Mouse (Mus musculus) R1 (cell line): ENCODE measurements around the gene Klhl25.
"Not testable (repeated sequence)": the region's sequence is repeated elsewhere in the genome, so short reads cannot be mapped to it uniquely, and the experiment has no call there.

ENCODE experiments used
- DNase-seq: peaks from one replicate; pipeline ENCODE4 v3.0.0-alpha.2; 2018; ENCODE audit warnings: low read depth, low spot score

Gene Klhl25

DNA sequence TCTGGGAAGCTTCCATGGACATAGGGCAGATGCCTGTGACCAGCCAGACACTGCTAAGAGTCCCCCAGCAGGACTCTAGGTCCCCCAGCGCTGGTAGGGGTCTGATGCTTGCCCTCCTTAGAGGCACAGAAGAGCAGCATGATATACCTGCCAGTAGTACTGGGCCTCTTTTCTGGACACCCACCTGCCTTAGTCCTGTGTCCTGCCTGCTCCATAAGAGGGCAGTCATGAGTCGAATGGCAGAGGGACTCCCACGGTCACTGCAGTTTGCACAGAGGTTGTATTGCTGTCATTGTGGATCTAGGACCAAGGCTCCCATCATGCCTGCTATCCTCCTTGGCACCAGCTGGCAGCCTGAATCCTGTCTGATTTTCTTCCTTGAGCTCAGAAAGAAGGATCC is 25.1 kb downstream of the Klhl25 start:
- DNase-seq, result no peak

DNA sequence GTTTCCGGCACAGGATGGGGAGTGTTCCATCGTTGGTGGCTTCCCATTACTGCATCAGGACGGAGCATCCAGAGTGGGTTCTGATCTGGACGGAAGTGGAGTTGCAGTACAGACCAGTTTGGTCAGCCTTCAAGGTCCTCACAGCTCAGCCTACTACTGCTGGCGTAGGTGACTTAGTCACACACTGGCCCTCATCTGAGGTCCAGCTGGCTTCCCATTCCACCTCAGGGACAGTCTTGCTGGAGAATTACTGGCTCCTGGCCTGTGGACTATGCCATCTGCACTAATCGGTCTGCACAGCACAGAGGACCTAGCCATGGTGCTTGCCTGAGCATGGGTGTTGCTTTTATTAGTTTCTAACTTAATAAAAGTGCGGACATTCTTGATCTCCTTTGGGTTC is 25.6 kb downstream of the Klhl25 start:
- no peak for DNase-seq

DNA sequence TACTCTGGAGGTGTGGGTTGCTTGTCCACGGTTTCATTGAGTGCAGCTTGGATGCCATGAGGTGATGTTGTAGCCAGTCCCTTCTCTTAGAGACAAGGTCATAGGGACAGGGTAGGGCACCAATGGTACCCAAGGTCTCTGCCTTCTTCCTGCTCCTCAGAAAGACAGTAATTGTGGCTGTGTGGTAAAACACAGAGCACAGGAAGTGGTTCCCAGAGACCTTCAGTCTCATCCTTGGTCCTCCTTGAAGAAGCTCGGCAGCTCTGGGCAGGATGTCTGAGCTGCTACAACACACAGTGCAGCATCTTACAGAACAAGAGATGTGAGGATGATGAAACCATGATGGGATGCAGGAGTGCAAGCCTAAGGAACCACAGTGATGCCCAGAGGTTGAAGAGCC is 31.3 kb downstream of the Klhl25 start:
- not testable (repeated sequence) for DNase-seq

DNA sequence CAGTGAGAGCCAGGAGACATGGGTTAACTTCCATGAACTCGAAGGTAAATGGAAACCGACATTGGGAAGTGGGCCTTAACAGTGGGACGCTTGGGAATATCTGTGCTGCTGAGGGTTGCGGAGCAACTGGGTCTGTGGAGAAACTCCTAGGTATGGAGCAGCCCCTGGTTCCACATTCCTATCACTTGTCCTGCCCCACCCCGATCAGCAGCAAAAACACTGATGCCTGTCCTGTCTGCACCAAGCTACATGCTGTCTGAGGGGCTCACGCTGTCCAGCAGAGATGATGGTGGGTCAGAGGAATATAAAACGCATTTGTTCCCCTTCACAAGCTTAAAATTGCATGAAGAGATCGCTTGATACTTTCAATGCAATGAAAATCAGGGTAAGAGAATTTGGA is 32.1 kb downstream of the Klhl25 start:
- DNase-seq, result no peak

DNA sequence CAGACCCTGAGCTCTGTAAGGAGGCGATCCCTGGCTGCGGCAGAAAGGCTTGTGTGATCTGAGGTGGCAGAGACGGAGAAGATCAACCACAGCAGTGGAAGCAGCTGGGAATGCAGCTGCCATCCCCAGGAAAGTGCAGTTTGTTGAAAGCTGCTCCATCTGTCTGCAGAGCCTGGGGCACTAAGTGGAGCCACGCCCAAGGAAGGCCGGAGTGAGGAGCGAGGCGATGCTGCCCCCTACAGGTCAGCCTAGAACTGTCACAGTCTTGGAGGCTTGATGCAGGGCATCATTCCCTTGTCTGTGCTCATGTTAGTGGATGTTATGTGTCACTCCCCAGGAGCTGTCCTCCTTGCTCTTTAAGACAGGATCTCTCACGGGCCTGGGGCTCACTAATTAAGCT is 32.5 kb downstream of the Klhl25 start:
- peak; percentile 70 for DNase-seq

DNA sequence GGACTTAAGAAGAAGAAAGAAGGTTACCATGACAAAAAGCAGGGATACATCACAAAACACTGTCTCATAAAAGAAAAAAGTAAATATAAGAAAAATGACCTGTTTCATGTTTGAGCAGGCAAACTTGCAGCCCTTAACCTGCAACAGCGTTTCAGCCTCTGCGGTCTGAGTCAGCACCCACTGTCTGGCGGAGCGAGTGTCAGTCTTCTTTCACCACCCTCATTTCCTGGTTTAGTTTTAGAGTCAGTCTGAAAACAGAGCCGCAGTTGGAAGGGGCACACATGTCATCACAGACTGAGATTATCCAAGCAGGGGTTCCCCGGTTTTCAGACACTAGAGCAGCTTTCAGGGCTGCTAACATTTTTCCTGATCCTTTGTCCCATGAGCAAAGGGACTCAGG is 33.3 kb downstream of the Klhl25 start:
- no peak for DNase-seq

DNA sequence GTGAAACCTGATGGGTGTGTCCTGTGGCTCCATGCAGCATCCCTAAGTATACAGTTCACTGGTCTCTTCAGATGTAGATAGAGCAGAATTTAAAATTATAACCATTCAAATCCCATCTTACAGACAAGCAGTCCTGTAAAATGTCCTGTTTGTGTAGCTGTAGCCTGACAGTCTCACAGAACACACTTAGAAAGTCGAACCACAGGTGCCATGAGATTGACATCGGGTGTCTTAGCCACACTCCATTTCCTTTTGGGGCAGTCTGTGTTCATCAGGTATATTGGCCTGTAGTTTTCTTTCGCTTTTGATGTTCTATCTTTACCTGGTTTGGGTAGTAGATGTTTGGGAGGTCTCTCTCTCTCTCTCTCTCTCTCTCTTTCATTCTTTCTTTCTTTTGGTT is 33.7 kb downstream of the Klhl25 start:
- no peak for DNase-seq

DNA sequence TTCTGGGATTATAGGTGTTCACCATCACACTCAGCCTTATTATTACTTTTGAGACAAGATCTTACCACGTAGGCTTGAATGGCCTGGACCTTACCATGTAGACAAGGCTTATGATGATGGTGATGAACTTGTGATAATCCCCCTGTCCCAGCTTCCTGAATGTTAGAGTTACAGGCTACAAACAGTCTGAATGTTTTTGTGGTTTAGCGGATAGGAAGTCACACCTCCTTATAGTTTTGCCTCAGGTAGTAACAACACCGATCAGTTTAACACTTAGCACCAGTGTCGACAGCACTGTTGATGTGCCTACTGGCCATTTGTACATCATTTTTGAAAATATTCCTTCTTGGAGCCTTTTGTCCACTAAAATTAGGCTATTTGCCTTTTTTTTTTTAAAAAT is 43.4 kb downstream of the Klhl25 start:
- DNase-seq, result no peak

DNA sequence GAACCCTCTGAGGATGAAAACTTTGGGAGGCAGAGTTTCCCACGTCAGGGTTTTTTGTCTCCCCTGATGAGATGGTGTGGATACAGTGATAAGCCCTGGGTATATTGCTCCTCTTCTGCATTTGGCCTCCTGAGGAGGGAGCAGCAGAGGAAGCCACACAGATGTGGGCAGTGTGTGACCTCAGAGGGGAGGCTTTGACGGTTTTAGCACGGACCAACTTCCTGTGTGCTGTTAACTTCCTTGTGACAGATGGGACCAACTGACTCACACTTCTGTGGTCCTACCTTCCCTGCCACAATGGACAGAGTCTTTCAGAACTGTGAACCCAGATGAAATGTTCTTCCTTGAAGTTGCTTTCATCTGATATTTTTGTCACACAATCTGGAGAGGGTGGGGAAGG is 44.6 kb downstream of the Klhl25 start:
- DNase-seq, result no peak

DNA sequence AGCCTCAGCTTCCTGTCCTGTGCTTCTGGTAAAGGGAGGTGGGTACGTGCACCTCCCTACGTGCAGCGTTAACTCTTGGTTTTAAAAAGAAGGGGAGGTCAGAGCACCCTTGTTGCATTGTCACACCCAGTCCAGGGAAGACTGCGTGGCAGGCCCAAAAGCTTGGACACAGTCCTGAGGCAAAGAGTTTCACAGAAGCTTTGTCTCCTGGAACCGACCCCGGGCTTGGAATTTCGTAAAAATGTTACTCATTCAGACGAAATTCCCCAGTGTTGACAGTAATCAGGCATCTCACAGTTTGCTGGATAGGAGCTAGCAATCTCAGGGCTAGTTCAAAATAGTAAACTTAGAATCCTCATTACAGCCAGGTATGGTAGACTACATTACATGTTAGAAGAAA is 45.6 kb downstream of the Klhl25 start:
- DNase-seq, result no peak

DNA sequence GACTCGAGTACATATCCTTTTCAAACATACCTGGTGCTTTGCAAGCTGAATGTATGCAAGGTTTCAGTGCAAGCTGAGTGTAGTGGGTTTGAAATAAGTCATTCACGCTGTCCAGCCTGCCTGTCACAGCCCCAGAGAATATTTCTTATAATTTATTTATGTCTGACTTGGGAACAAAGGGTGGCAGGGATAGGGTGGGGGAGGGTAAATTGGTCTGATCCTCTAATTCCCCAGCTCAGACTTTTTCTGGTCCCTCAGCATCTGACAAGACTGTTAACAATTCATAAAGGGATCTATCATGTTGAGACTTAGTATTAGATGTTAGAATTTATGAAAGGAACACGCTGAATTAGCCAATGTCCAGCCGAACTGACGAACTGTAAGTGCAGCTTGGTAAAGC is 48.9 kb downstream of the Klhl25 start:
- DNase-seq, result no peak

DNA sequence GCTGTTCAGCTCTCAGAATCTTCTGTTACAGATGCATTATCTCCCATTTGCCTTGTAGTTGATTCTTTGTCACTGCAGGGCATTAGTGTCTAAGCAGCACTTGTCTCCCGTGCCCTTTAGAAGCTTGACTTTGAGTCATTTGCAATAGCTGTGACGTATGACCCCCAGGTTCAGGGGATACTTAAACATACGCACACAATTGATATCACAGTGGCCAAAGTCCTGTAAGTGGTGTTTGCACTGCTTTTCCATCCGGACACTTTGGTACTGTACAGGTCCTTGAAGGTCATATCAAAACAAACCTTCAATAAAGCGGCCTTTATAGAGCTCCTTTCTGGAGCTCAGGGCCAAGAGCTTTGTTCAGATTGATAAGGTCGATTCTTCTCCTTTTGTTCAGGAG is 51.0 kb downstream of the Klhl25 start:
- no peak for DNase-seq

DNA sequence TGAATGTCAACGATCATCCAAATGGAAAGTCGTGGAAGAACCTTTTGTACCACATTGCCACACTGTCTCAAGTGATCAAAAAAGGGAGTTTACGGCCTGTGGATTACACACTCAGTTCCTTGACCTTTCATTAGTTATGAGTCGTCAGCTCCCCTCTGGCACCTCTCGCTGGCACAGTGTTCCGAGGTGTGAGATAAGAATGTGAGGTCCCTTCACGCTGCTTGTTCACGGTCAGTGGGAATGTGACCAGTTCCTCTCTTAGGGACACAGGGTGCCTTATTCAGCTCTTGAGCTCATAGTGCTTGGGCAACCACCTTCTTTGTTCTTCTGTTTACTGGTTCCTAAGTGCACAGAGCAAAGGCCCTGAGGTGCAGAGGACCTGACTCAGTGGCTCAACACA is 51.4 kb downstream of the Klhl25 start:
- DNase-seq, result peak; percentile 20

DNA sequence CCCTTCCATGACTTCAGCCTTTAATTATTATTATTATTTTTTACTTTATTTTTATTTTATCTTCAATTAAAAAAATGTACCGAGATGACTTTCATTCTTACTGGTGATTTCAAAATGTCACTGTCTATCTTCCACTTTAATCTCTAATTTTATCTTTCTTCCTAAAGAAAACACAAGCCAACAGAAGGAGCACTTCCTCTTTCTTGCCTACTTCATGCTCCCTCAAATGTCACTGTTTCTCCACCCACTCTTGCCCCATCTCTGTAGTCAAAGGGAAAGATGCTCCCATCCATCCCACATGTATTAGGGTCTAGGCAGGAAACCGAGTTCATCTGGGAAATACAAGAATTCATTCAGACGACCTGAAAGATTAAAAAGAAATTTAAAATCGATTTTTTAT is 51.8 kb downstream of the Klhl25 start:
- DNase-seq, result no peak

DNA sequence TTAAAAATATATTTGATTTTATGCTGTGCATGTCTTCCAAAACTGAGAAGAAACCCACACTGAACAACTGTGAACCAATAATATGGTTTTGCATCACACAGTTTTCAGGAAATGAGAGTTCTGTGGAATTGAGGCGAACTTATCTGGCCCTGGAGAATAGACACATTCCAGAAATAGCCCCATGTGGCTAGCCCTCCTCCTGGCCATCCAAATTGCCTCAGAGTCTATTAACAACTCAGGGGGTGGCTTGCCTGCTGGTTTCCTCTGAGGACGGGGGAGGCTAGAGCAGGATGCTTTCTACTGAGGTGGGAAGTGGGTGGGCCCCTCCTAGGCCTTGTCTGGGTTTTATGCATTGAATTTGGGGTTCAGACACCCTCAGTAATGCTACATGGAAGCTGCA is 57.0 kb downstream of the Klhl25 start:
- no peak for DNase-seq

DNA sequence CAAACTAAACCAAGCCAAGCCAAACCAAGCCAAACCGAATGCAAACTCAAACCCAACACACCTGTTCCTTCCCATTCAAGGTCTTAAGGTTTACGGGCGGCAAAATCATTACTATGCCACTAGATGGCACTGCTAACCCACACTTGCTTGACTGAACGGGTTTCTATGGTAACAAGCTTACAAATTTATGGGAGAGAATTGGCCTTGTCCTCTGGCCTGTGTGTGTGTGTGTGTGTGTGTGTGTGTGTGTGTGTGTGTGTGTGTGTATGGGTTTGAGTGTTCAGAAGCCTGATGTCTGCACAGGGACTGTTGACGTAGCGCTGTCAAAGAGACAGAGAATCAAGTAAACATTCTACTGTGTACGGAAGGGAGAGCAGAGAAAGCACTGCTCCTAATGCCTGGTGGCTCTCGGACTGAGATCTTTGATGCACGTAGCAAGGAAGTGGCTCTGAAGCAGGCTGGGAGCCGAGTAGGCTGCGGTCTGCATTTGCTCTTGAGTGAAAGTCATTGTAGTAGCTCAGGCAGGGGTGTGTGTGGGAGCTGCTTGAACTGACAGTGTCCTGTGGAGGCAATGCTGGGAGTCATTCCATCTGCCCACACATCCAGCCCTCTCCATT is 62.0 kb downstream of the Klhl25 start:
- peak; percentile 85 for DNase-seq

DNA sequence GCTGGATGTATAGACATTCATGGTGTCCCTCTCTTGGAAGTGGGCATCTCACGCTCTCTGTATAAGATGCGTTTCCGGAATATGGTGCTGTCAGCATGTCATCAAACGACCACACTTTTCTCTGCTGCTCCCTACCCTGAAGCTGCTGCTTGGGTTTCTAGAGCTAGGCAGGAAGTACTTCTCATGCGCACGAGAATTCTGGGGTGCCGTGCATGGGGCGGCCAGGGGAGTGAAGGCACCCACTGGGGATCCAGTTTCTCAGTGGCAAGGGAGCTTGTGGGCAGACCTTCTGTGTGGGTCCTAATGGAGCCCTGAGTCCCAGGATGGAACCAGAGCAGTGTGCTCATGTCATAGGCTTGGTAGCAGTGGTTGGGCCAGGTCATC is 62.5 kb downstream of the Klhl25 start:
- no peak for DNase-seq

DNA sequence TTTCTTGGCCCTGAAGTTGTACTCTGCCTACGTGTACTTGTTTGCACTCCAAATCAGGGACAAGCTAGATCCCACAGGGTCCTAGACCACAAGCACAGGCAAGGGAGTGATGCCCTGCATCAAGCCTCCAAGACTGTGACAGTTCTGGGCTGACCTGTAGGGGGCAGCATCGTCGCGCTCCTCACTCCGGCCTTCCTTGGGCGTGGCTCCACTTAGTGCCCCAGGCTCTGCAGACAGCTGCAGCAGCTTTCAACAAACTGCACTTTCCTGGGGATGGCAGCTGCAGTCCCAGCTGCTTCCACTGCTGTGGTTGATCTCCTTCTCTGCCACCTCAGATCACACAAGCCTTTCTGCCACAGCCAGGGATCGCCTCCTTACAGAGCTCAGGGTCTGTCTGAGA is 65.8 kb downstream of the Klhl25 start:
- DNase-seq, result peak; percentile 79

DNA sequence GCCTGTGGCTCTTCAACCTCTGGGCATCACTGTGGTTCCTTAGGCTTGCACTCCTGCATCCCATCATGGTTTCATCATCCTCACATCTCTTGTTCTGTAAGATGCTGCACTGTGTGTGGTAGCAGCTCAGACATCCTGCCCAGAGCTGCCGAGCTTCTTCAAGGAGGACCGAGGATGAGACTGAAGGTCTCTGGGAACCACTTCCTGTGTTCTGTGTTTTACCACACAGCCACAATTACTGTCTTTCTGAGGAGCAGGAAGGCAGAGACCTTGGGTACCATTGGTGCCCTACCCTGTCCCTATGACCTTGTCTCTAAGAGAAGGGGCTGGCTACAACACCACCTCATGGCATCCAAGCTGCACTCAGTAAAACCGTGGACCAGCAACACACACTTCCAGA is 67.4 kb downstream of the Klhl25 start:
- not testable (repeated sequence) for DNase-seq

DNA sequence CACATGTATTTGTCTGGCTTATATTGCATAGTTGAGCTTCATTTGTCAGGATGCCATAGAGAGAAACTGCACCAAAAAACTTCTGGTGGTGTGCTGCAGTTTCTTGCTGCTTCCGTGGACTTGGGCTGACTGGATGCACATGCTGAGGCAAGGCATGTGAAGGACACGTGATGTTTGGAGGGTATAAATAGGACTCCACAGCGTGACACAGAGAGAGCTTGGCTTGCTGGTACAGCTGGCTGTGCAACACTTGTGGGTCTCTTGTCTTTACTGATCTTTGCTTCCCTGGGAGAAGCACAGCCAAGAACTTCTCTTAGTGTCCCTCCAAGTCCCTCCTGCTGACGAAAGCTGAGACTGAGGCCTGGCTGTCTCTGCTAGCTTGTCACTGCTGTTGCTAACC is 69.6 kb downstream of the Klhl25 start:
- DNase-seq, result no peak

DNA sequence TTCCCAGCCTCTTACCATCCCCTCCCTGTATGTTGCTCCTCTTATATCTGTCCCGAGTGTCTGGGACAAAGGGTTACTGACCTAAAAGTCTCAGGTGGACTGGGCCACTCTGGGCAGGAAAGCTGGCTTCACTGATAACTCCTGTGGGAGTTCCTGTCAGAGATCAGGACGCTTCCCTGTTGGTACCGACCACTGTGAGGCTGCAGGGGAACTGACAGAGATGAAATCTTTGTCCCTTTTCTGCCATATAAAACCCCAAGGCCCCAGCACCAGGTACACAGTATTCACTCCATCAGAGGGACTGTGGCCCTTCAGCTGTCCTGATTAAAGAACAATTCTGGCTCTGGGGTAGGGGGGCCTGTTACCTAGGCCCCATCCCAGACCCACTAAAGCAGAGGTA is 71.6 kb downstream of the Klhl25 start:
- not testable (repeated sequence) for DNase-seq
